Mouse (Mus musculus) c-Kit-positive CD71-positive TER-119-positive erythroid progenitor cells, embryonic 14.5 days (primary cell): ENCODE results near the gene Itga2.
A peak's percentile ranks its signal among the peaks of the same experiment; 100 is the strongest.

Experiments
- DNase-seq: peaks from one replicate; pipeline ENCODE4 v3.0.0-alpha.2; 2013; ENCODE audit warnings: low spot score

Gene Itga2

GRCm38 (mm10) chr13:114878667-114879066 lies 53.2 kb downstream of the Itga2 start:
- DNase-seq: no peak

- no peak for DNase-seq
Observed at GRCm38 (mm10) chr13:114876005-114876520, 55.8 kb downstream of the Itga2 start.

- no peak for DNase-seq
Observed at GRCm38 (mm10) chr13:114874738-114875137, 57.2 kb downstream of the Itga2 start.

- no peak for DNase-seq
Observed at GRCm38 (mm10) chr13:114857525-114857924, 74.4 kb downstream of the Itga2 start.

GRCm38 (mm10) chr13:114856269-114856627 lies 75.7 kb downstream of the Itga2 start:
- DNase-seq: no peak

- no peak for DNase-seq
Observed at GRCm38 (mm10) chr13:114855573-114856268, 76.2 kb downstream of the Itga2 start.

- DNase-seq: no peak
Observed at GRCm38 (mm10) chr13:114854428-114854827, 77.5 kb downstream of the Itga2 start.

- DNase-seq: no peak
Observed at GRCm38 (mm10) chr13:114854023-114854422, 77.9 kb downstream of the Itga2 start.

- no peak for DNase-seq
Observed at GRCm38 (mm10) chr13:114853152-114853551, 78.7 kb downstream of the Itga2 start.

GRCm38 (mm10) chr13:114852264-114853111 lies 79.4 kb downstream of the Itga2 start:
- no peak for DNase-seq

GRCm38 (mm10) chr13:114848945-114849344 lies 83.0 kb downstream of the Itga2 start:
- DNase-seq: no peak

- no peak for DNase-seq
Observed at GRCm38 (mm10) chr13:114845804-114846203, 86.1 kb downstream of the Itga2 start.

- no peak for DNase-seq
Observed at GRCm38 (mm10) chr13:114843318-114843717, 88.6 kb downstream of the Itga2 start.

GRCm38 (mm10) chr13:114840545-114840944 lies 91.4 kb downstream of the Itga2 start:
- no peak for DNase-seq

GRCm38 (mm10) chr13:114839098-114839497 lies 92.8 kb downstream of the Itga2 start:
- DNase-seq: no peak

GRCm38 (mm10) chr13:114838535-114838990 lies 93.3 kb downstream of the Itga2 start:
- no peak for DNase-seq

GRCm38 (mm10) chr13:114837061-114837460 lies 94.8 kb downstream of the Itga2 start:
- no peak for DNase-seq

- DNase-seq: no peak
Observed at GRCm38 (mm10) chr13:114834580-114834979, 97.3 kb downstream of the Itga2 start.

- no peak for DNase-seq
Observed at GRCm38 (mm10) chr13:114833351-114833750, 98.5 kb downstream of the Itga2 start.

GRCm38 (mm10) chr13:114832761-114833160 lies 99.1 kb downstream of the Itga2 start:
- DNase-seq: no peak

- peak; percentile 32 for DNase-seq
Observed at GRCm38 (mm10) chr13:114831367-114831833, 100.5 kb downstream of the Itga2 start.

GRCm38 (mm10) chr13:114825377-114825855 lies 106.5 kb downstream of the Itga2 start:
- no peak for DNase-seq

- no peak for DNase-seq
Observed at GRCm38 (mm10) chr13:114822871-114823270, 109.0 kb downstream of the Itga2 start.
